Mouse (Mus musculus): ENCODE data around the gene Dpp6. TPM values are rescaled to one million over a fixed set of nuclear protein-coding genes. Genes with fewer than 3 reads are reported as not detected.

The Dpp6 gene
- polyA plus RNA-seq (2015; fragmentation: Nextera tagmentation; extraction: Ambion mirVana) = 78.6 and 86.2 TPM in 2 replicates

GRCm38 (mm10) chr5:26816975-26817941 is at the start of gene Dpp6:
TSS of gene Dpp6 (plus strand) at chr5:26817203.
- no peak within 1 kb of the TSS for H3K27ac ChIP-seq (replicated peaks)
- H3K36me3 ChIP-seq = no peaks in the 10 kb centered on the region
- peak within 1 kb of the TSS; percentile 99 for H3K4me2 ChIP-seq
- peak within 1 kb of the TSS; percentile 51 for H3K4me3 ChIP-seq
- ATAC-seq (ENCODE audit: low FRiP score, low read depth) = peak; percentile 83
- no peaks in the 10 kb centered on the region for H3K9me3 ChIP-seq
- H3K27me3 ChIP-seq = peaks cover 3% of the 10 kb centered on the region; the same call in 1 of the 2 replicates
- peak within 1 kb of the TSS; percentile 38 for H3K9ac ChIP-seq
- WGBS = 4% methylated on average over 48 of the region's 48 CpGs
- H3K4me1 ChIP-seq (replicated peaks) = peaks cover 10% of the 10 kb centered on the region

GRCm38 (mm10) chr5:26783955-26784354 is 33.0 kb upstream of the Dpp6 start:
- Histone ChIP-seq H3K9ac (no peak overlapping the region), H3K4me1 (replicated peaks) (no peaks in the 10 kb centered on the region), H3K36me3 (no peaks in the 10 kb centered on the region), H3K9me3 (no peaks in the 10 kb centered on the region), H3K27me3 (no peaks in the 10 kb centered on the region), H3K4me3 (no peak overlapping the region), H3K27ac (replicated peaks) (no peak overlapping the region), H3K4me2 (no peak overlapping the region)
- 87% methylated on average over 3 of the region's 3 CpGs for WGBS
- no peak for ATAC-seq (ENCODE audit: low FRiP score, low read depth)

GRCm38 (mm10) chr5:26795524-26795923 is 21.5 kb upstream of the Dpp6 start:
- Histone ChIP-seq H3K36me3 (no peaks in the 10 kb centered on the region), H3K4me1 (replicated peaks) (no peaks in the 10 kb centered on the region), H3K27ac (replicated peaks) (no peak overlapping the region), H3K4me3 (no peak overlapping the region), H3K27me3 (no peaks in the 10 kb centered on the region), H3K9me3 (no peaks in the 10 kb centered on the region), H3K4me2 (no peak overlapping the region), H3K9ac (no peak overlapping the region)
- ATAC-seq (ENCODE audit: low FRiP score, low read depth) = no peak
- 91% methylated on average over 2 of the region's 2 CpGs for WGBS

- Histone ChIP-seq H3K27ac (replicated peaks) (no peak overlapping the region), H3K4me1 (replicated peaks) (no peaks in the 10 kb centered on the region), H3K4me2 (no peak overlapping the region), H3K9ac (no peak overlapping the region), H3K36me3 (no peaks in the 10 kb centered on the region), H3K9me3 (no peaks in the 10 kb centered on the region), H3K27me3 (no peaks in the 10 kb centered on the region), H3K4me3 (no peak overlapping the region)
- 98% methylated on average over 1 of the region's 1 CpGs for WGBS
- no peak for ATAC-seq (ENCODE audit: low FRiP score, low read depth)
These were observed 19.0 kb downstream of the Dpp6 start for GRCm38 (mm10) chr5:26835972-26836371.

GRCm38 (mm10) chr5:26841151-26841550 is 24.1 kb downstream of the Dpp6 start:
- no peaks in the 10 kb centered on the region for H3K4me1 ChIP-seq (replicated peaks)
- no peak overlapping the region for H3K4me2 ChIP-seq
- H3K4me3 ChIP-seq = no peak overlapping the region
- WGBS = 27% methylated on average over 4 of the region's 4 CpGs
- ATAC-seq (ENCODE audit: low FRiP score, low read depth) = no peak
- no peaks in the 10 kb centered on the region for H3K27me3 ChIP-seq
- H3K27ac ChIP-seq (replicated peaks) = no peak overlapping the region
- no peaks in the 10 kb centered on the region for H3K36me3 ChIP-seq
- H3K9ac ChIP-seq = no peak overlapping the region
- no peaks in the 10 kb centered on the region for H3K9me3 ChIP-seq

- no peak overlapping the region for H3K4me3 ChIP-seq
- no peaks in the 10 kb centered on the region for H3K36me3 ChIP-seq
- H3K9me3 ChIP-seq = no peaks in the 10 kb centered on the region
- no peaks in the 10 kb centered on the region for H3K27me3 ChIP-seq
- H3K27ac ChIP-seq (replicated peaks) = no peak overlapping the region
- no peak for ATAC-seq (ENCODE audit: low FRiP score, low read depth)
- H3K9ac ChIP-seq = no peak overlapping the region
- 45% methylated on average over 4 of the region's 4 CpGs for WGBS
- no peak overlapping the region for H3K4me2 ChIP-seq
- H3K4me1 ChIP-seq (replicated peaks) = no peaks in the 10 kb centered on the region
These were observed 37.7 kb downstream of the Dpp6 start for GRCm38 (mm10) chr5:26854746-26855145.

- H3K4me1 ChIP-seq (replicated peaks) = no peaks in the 10 kb centered on the region
- H3K27me3 ChIP-seq = no peaks in the 10 kb centered on the region
These were observed 58.4 kb downstream of the Dpp6 start for GRCm38 (mm10) chr5:26875449-26875848.

GRCm38 (mm10) chr5:26887496-26887895 is 70.5 kb downstream of the Dpp6 start:
- H3K9ac ChIP-seq = no peak overlapping the region
- no peak overlapping the region for H3K27ac ChIP-seq (replicated peaks)
- WGBS = 63% methylated on average over 1 of the region's 1 CpGs
- no peak overlapping the region for H3K4me3 ChIP-seq
- no peaks in the 10 kb centered on the region for H3K9me3 ChIP-seq
- no peak overlapping the region for H3K4me2 ChIP-seq
- ATAC-seq (ENCODE audit: low FRiP score, low read depth) = no peak
- no peaks in the 10 kb centered on the region for H3K36me3 ChIP-seq
- no peaks in the 10 kb centered on the region for H3K27me3 ChIP-seq
- H3K4me1 ChIP-seq (replicated peaks) = no peaks in the 10 kb centered on the region

More at GRCm38 (mm10) chr5:26875449-26875848, 58.4 kb downstream of the Dpp6 start:
- Histone ChIP-seq H3K36me3 (no peaks in the 10 kb centered on the region), H3K4me3 (no peak overlapping the region), H3K4me2 (no peak overlapping the region), H3K9ac (no peak overlapping the region), H3K27ac (replicated peaks) (no peak overlapping the region), H3K9me3 (no peaks in the 10 kb centered on the region)
- ATAC-seq (ENCODE audit: low FRiP score, low read depth) = no peak

GRCm38 (mm10) chr5:26888080-26888479 is 71.1 kb downstream of the Dpp6 start:
- Histone ChIP-seq H3K27me3 (no peaks in the 10 kb centered on the region), H3K9me3 (no peaks in the 10 kb centered on the region), H3K4me2 (no peak overlapping the region), H3K4me3 (no peak overlapping the region), H3K4me1 (replicated peaks) (no peaks in the 10 kb centered on the region), H3K27ac (replicated peaks) (no peak overlapping the region), H3K36me3 (no peaks in the 10 kb centered on the region), H3K9ac (no peak overlapping the region)
- 84% methylated on average over 4 of the region's 4 CpGs for WGBS
- ATAC-seq (ENCODE audit: low FRiP score, low read depth) = no peak

- Histone ChIP-seq H3K9ac (no peak overlapping the region), H3K9me3 (no peaks in the 10 kb centered on the region), H3K27me3 (no peaks in the 10 kb centered on the region), H3K27ac (replicated peaks) (no peak overlapping the region), H3K4me3 (no peak overlapping the region), H3K4me1 (replicated peaks) (no peaks in the 10 kb centered on the region), H3K4me2 (no peak overlapping the region), H3K36me3 (no peaks in the 10 kb centered on the region)
- ATAC-seq (ENCODE audit: low FRiP score, low read depth) = no peak
- WGBS = 26% methylated on average over 3 of the region's 3 CpGs
These were observed 77.3 kb downstream of the Dpp6 start for GRCm38 (mm10) chr5:26894346-26894745.

- peak; percentile 9; the same call in 1 of the 2 replicates for ATAC-seq (ENCODE audit: low FRiP score, low read depth)
- Histone ChIP-seq H3K4me2 (peak overlapping the region; percentile 67), H3K27me3 (no peaks in the 10 kb centered on the region), H3K9me3 (no peaks in the 10 kb centered on the region), H3K4me1 (replicated peaks) (peaks cover 36% of the 10 kb centered on the region), H3K4me3 (peak overlapping the region; percentile 48), H3K36me3 (no peaks in the 10 kb centered on the region), H3K27ac (replicated peaks) (peak overlapping the region; percentile 83), H3K9ac (peak overlapping the region; percentile 55; the same call in 1 of the 2 replicates)
- 2% methylated on average over 9 of the region's 9 CpGs for WGBS
These were observed 86.8 kb downstream of the Dpp6 start for GRCm38 (mm10) chr5:26903786-26904185.

- Histone ChIP-seq H3K27me3 (no peaks in the 10 kb centered on the region), H3K27ac (replicated peaks) (peak overlapping the region; percentile 83), H3K9ac (peak overlapping the region; percentile 55), H3K36me3 (no peaks in the 10 kb centered on the region), H3K4me1 (replicated peaks) (peaks cover 36% of the 10 kb centered on the region), H3K4me2 (peak overlapping the region; percentile 67), H3K4me3 (peak overlapping the region; percentile 48), H3K9me3 (no peaks in the 10 kb centered on the region)
- WGBS = 0% methylated on average over 32 of the region's 32 CpGs
- ATAC-seq (ENCODE audit: low FRiP score, low read depth) = peak; percentile 92
These were observed 87.5 kb downstream of the Dpp6 start for GRCm38 (mm10) chr5:26904324-26905041.

All from hindbrain, embryonic 15.5 days (tissue).